Mouse (Mus musculus) mouse embryonic stem cell (cell line): ENCODE measurements around the gene Trpv1.

Experiments
- in situ Hi-C, 2 experiments: fragments of 300-500 bp; cut with MboI; formaldehyde crosslinking; loops; 1 replicate in 1 of 2; 3 replicates in 1 of 2; pipeline ENCODE4 v1.14.3; 2019 to 2020; ENCODE audit warnings: low sequenced_read_pairs in 2 of 2, low pct_unique_long_range_greater_than_20kb in 1 of 2, mixed read lengths in 1 of 2; ENCODE audit not compliant: unreplicated experiment in 1 of 2

Trpv1 gene

GRCm38 (mm10) chr11:73228881-73229280 is 5.2 kb upstream of the Trpv1 start:
- in situ Hi-C loops, result loop anchor here in 1 of 2 experiments (25.0 kb wide), 1 partner anchor 1133 kb away; the partner anchor contains the start of genes Olfr411 and Olfr412

DNA sequence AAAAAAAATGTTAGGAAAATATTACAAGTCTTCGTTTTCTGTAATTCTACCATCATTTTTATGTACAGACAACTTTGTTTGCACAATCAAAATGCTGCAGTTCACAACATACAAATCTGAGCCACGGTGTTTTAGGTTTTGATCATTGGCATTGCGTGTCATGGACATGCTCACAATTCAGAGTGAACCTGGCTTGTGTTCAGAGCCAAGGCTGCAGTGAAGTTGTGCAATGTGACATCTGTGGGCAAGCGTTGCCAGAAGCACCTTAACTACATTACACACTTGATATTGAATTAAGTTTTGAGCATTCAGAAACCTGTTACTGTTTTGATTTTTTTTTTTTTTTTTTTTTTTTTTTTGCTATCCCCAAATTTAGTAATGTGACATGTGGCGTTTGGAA is 4.0 kb upstream of the Trpv1 start:
- in situ Hi-C loops, result loop anchor here in 1 of 2 experiments (25.0 kb wide), 1 partner anchor 1132 kb away; the partner anchor contains the start of genes Olfr411 and Olfr412

DNA sequence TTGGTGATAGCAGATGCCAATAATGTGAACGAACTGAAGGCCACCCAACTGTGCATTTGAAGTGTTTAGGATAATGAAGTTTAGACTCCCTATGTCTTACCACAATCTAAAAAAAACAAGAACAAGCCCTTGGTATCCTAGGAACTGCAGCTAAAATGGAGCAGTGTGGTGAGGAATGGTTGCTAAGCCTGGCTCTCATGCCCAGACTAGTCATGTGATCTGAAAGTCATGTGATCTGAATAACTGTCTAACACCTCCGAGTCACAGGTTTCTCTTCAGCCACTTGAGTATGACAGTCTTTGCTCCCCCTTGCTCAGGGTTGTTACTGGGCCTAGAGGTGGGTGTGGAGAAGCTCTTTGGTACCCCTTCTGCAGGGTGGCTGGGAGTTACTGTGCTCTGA is 1.6 kb upstream of the Trpv1 start:
- in situ Hi-C loops, result loop anchor here in 1 of 2 experiments (25.0 kb wide), 1 partner anchor 1130 kb away; the partner anchor contains the start of genes Olfr411 and Olfr412

DNA sequence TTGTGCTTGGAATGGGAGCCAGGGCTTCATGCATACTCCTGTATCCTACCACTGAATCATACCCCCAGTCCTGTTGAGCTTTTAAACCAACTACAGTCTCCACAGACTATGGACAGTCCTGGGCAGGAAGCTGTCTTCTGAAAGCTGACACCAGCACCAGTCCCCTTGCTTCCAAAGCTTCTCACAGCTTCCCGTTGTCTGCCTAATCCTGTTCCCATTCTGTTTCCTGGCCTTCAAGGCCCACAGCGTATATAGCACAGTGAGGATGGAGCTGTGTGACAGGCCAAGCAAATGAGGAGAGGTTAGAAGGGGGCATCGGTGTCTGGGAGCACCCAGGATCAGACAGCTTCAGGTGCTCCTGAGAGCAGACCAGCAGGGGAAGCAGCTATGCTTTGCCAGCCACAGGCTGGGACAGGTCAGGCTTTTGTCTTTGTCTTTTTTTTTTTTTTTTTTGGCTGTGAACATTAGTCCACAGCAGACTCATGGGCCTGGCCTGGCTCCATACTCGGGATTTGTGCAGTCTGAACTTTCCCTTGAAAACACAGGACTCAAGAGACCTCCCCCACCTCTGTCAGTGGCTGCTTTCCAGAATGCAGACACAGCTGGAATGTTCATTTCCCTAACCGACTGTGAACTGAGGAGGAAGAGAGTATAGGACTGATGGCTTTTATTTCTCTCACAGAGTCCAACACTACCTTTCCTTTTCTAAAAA is 2.1 kb downstream of the Trpv1 start:
- in situ Hi-C loops, result loop anchor here in 1 of 2 experiments (25.0 kb wide), 1 partner anchor 1126 kb away; the partner anchor contains the start of genes Olfr411 and Olfr412

DNA sequence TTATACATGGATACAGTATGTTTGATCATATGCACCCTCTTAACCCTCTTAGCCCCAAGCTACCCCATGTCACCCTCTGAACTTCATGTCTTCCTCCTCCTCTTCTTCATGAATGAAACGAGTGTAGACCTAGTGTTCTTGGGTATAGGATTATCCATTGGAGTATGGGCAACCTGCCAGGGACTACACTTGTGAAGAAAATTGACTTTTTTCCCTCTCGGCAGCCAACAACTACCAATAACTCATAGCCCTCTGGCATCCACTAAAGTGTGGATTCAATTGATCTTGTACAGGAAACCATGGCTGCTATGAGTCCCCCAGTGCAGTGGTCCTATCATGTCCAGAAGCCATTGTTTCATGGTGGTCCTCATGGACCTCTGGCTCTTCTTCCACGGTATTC is 2.6 kb downstream of the Trpv1 start:
- in situ Hi-C loops, result loop anchor here in 1 of 2 experiments (25.0 kb wide), 1 partner anchor 1126 kb away; the partner anchor contains the start of genes Olfr411 and Olfr412

- in situ Hi-C loops, result loop anchor here in 1 of 2 experiments (25.0 kb wide), 1 partner anchor 1120 kb away; the partner anchor contains the start of genes Olfr411 and Olfr412
These were observed 8.1 kb downstream of the Trpv1 start for GRCm38 (mm10) chr11:73242199-73242598.

DNA sequence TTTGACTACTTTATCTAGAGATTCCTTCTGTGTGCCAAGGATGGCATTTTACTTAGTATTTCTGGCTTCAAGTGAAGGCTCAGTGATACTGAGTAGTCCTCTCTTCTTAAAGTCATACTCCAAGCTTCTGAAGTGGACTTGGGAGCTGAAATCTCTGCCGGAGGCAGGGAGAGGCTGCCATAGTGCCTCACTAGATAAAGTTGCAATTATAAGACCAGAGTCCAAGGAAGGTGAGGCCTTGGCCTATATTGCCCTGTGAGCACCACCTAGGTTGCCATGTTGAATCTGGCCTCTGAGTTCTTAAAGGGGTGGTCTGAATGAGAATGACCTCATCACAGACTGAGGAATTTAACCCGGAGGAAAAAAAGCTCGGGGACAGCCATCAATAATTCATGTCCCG is 8.7 kb downstream of the Trpv1 start:
- in situ Hi-C loops, result loop anchor here in 1 of 2 experiments (25.0 kb wide), 1 partner anchor 1120 kb away; the partner anchor contains the start of genes Olfr411 and Olfr412

- in situ Hi-C loops, result no loop called here
These were observed 23.4 kb downstream of the Trpv1 start for GRCm38 (mm10) chr11:73257362-73257945.

DNA sequence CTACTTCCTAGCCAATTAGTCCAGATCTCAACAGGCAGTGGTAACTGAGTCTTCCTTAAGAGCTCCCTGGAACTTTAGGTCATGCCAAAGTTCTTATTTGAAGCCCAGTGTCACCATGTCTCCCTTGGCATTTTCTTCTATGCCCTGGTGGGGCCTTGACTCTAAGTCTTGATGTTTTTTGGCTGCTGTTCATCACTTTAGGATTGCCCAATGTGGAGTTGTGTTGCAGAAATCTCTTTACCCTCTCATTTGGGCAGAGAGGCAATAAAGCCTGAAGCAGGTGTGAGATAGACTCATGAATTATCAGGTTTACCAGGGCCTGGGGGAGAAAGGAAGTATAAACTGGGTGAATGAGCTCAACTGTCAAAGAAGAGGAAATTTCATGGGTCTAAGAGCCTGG is 24.6 kb downstream of the Trpv1 start:
- in situ Hi-C loops, result no loop called here

GRCm38 (mm10) chr11:73260457-73260856 is 26.4 kb downstream of the Trpv1 start:
- in situ Hi-C loops, result no loop called here

- in situ Hi-C loops, result no loop called here
These were observed 27.3 kb downstream of the Trpv1 start for GRCm38 (mm10) chr11:73261385-73261784.

- in situ Hi-C loops, result no loop called here
These were observed 33.2 kb downstream of the Trpv1 start, which contains the start of gene Trpv3 for GRCm38 (mm10) chr11:73267267-73267666. Gene Trpv3, plus strand, starts transcription at chr11:73267388.

DNA sequence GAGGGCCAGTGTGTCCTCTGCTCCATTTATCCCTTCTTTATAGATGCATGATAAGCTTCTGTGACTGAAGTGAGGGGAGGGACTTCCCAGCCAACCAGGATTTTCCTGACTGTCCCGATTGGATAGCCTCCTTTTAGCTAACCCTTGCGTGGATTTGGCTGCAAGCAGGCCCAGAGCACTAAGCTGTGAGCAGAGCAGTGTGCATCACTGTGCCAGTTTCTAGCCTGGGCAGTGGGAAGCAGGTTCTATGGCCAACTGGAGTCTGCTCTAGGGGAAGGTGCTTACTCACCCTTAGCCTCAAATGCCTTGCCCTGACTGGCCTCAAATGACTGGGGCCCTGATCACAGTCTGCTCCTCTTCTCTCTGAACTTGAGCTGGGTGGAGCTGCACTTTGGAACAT is 40.7 kb downstream of the Trpv1 start:
- in situ Hi-C loops, result no loop called here

- in situ Hi-C loops, result no loop called here
These were observed 46.6 kb downstream of the Trpv1 start for GRCm38 (mm10) chr11:73280710-73281109.

GRCm38 (mm10) chr11:73281528-73282027 is 47.5 kb downstream of the Trpv1 start:
- in situ Hi-C loops, result no loop called here

DNA sequence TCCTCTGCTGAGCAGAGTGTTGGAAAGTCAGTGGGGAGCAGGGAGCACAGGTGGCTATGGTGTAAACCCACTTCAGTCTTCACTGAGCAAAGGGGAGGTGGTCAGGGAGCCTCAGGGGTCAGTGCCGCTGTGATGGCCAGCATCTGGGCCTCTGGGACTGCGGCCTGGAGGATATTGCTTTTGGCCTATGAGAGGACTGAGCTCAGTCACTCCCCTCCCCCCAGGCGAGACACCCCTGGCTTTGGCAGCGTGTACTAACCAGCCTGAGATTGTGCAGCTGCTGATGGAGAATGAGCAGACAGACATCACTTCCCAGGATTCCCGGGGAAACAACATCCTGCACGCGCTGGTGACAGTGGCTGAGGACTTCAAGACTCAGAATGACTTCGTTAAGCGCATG is 49.3 kb downstream of the Trpv1 start:
- in situ Hi-C loops, result no loop called here

DNA sequence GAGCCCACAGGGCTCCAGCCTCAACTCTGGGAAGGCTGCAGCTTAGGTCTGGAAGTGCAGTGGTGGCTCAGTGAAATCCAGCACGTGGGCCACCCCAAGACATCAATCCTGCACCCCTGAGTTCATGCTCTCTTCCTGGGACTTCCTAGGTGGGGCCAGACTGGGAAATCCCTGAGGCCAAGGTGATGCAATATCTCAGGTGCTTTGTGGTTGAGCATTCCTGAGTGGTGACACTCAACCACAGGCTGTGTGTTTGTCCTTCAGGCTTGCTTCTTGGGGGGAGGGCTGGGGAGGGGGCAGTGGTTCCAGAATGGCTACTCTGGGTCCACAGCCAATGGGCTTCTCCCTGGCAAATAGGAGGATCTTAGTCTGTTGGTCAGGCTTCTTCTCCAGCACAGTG is 49.8 kb downstream of the Trpv1 start:
- in situ Hi-C loops, result no loop called here

GRCm38 (mm10) chr11:73284351-73284750 is 50.3 kb downstream of the Trpv1 start:
- in situ Hi-C loops, result no loop called here

DNA sequence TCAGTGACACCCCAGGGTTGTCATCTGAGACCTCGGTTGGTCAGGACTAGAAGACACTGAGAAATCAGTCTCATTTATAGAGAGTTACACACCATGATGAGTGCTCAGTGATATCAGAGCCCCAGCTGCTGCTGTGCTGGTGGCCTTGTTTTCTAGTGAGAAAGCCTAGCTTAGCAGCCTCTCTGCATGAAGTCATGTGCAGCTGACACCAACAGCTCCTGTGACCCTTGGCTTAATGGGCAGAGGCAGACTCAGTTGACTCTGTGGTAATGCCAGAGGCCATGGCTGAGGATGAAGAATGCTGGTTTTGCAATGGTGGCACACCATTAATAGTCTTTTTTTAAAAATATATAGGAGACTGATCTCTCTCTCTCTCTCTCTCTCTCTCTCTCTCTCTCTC is 55.5 kb downstream of the Trpv1 start:
- in situ Hi-C loops, result no loop called here
